Mouse (Mus musculus): ENCODE results near the gene Il18r1. TPM values are rescaled to one million over a fixed set of nuclear protein-coding genes. Genes with fewer than 3 reads are reported as not detected.
A peak's percentile ranks its signal among the peaks of the same experiment; 100 is the strongest.

Il18r1 gene
- 0.50 and 0.76 TPM in 2 replicates for polyA plus RNA-seq (2014; fragmentation: Nextera tagmentation; extraction: Ambion mirVana)

DNA sequence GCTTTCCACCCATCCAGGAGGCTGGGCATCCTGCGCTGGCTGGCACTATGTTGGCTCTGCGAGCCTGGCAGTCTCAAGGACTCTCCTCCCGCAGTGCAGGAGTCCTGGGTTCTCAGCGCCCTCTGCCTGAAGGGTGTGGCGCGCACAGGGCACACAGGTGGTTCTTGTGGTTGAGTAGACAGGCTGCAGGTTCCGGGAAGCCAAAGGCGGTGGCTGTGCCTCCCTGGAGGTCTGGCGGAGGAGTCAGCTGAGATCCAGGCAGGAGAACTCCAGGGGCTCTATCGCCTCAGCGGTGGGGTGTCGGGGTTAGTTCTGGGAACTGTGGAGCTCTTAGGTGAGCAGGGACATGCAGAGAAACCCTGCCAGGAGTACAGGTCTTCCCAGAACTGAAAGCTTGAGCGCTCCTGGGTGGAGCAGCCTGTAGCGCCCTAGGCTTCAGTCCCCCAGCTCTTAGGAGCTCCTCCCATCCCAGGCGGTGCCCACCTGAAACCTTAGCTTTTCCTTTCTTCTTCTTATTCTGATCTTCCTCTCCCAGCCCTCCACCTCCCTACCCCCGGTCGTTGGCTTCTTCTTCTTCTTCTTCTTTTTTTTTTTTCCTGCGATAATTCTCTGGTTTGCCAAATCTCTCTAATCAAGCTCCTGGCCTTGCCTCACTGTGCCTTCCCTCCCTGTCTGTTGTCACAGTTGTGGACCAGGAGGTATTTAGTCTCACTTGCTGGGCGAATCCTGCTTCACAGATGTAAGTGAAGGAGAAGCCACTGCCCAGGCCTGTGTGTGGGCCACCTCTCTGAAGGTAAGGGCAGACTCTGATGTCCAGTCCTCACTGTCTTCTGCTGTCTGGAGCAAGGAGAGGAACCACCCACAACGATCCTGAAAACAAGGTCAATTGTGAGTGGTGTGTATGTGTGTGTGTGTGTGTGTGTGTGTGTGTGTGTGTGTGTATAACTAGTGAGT, at the start of gene Il18r1:
Gene Il18r1 (plus strand): TSS at position 76 of the 954 bp plus-strand sequence.
- Histone ChIP-seq H3K9me3 (ENCODE audit: low read depth, low read length) (no peaks in the 10 kb centered on the region), H3K4me1 (ENCODE audit: insufficient read depth) (no peaks in the 10 kb centered on the region), H3K27ac (ENCODE audit: low read depth) (no peak within 1 kb of the TSS), H3K4me2 (peak within 1 kb of the TSS; percentile 26; the same call in 1 of the 2 replicates), H3K27me3 (ENCODE audit: insufficient read depth, low read length) (no peaks in the 10 kb centered on the region), H3K36me3 (ENCODE audit: insufficient read depth) (no peaks in the 10 kb centered on the region), H3K4me3 (ENCODE audit: low read depth, low read length) (peak within 1 kb of the TSS; percentile 5; the same call in 1 of the 2 replicates), H3K9ac (no peak within 1 kb of the TSS)
- DNase-seq (peak; percentile 31), ATAC-seq (ENCODE audit: insufficient read depth) (no peak)
- WGBS: 33% methylated on average over 20 of the region's 20 CpGs
- TF ChIP-seq CTCF (IDR thresholded peaks at IDR 0.05; ENCODE audit: low read depth): peak; percentile 41

DNA sequence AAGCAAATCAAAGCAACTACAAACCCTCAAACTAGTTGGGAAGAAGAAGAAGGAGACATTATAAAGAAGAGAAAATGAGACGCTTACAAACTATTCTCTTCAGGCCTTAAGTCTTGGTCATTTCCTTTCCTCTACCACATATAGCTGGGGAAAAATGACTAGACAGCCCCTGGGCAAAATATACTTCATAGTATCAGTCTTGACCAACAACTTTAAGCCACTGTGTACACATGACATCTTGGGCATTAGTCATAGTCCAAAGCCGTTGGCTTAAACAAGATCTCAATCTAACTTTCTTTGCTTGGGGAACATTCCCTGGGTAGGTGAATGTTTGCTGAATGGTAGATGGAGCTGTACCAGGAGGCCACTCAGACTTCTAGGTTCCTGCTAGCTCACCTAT, 48.3 kb upstream of the Il18r1 start:
- no peak overlapping the region for H3K4me3 ChIP-seq (ENCODE audit: low read depth, low read length)
- DNase-seq (no peak), ATAC-seq (ENCODE audit: insufficient read depth) (no peak)
- H3K9me3 ChIP-seq (ENCODE audit: low read depth, low read length): no peaks in the 10 kb centered on the region
- WGBS: 80% methylated on average over 2 of the region's 2 CpGs
- H3K36me3 ChIP-seq (ENCODE audit: insufficient read depth): no peaks in the 10 kb centered on the region
- H3K4me2 ChIP-seq: no peak overlapping the region
- no peaks in the 10 kb centered on the region for H3K27me3 ChIP-seq (ENCODE audit: insufficient read depth, low read length)
- TF ChIP-seq CTCF (IDR thresholded peaks at IDR 0.05; ENCODE audit: low read depth): no peak
- H3K9ac ChIP-seq: no peak overlapping the region
- no peaks in the 10 kb centered on the region for H3K4me1 ChIP-seq (ENCODE audit: insufficient read depth)
- no peak overlapping the region for H3K27ac ChIP-seq (ENCODE audit: low read depth)

DNA sequence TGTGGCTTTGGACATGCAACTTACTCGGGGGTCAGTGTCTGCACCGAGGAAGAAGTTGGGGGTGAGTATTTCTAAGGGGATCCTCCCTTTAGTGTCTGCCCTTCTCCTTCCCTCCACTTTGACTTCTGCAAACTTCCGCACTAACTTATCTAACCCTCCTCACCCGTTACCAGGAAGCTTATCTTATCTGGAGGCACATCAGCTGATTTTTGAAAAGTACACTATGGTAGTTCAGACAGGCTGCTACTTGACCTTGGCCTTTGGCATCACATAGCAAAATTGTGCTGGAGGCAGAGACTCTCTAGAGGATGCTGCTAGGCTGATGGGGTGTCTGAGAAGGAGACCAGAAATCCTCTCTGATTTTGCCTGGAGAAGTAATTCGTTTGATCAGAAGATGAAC, 46.8 kb upstream of the Il18r1 start:
- no peak overlapping the region for H3K4me2 ChIP-seq
- no peaks in the 10 kb centered on the region for H3K4me1 ChIP-seq (ENCODE audit: insufficient read depth)
- H3K27ac ChIP-seq (ENCODE audit: low read depth): no peak overlapping the region
- H3K27me3 ChIP-seq (ENCODE audit: insufficient read depth, low read length): no peaks in the 10 kb centered on the region
- H3K4me3 ChIP-seq (ENCODE audit: low read depth, low read length): no peak overlapping the region
- no peak overlapping the region for H3K9ac ChIP-seq
- DNase-seq (peak; percentile 30), ATAC-seq (ENCODE audit: insufficient read depth) (no peak; the same call in 1 of the 2 replicates)
- no peaks in the 10 kb centered on the region for H3K9me3 ChIP-seq (ENCODE audit: low read depth, low read length)
- TF ChIP-seq CTCF (IDR thresholded peaks at IDR 0.05; ENCODE audit: low read depth): no peak
- 22% methylated on average over 5 of the region's 5 CpGs for WGBS
- H3K36me3 ChIP-seq (ENCODE audit: insufficient read depth): no peaks in the 10 kb centered on the region

DNA sequence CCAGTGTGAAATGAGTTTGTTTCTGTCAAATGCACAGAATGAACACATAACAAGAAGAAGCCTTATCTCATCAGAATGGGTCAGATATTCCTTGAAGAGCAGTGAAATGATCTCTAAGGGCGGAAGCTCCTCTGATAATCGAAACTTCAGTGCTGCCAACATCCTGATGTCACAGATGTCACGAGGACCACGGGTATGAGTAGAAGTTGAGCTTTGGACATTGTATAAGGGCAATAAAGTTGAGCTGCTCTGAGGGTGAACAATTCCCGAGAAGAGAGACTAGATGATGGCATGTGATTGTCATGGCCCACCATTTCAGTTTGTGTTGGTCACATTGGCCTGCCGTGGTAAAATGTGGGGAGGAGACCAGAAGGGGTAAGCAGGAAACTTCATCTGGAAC, 41.5 kb upstream of the Il18r1 start:
- H3K4me3 ChIP-seq (ENCODE audit: low read depth, low read length): no peak overlapping the region
- H3K27ac ChIP-seq (ENCODE audit: low read depth): no peak overlapping the region
- H3K36me3 ChIP-seq (ENCODE audit: insufficient read depth): no peaks in the 10 kb centered on the region
- ATAC-seq (ENCODE audit: insufficient read depth): no peak
- 73% methylated on average over 6 of the region's 6 CpGs for WGBS
- no peak overlapping the region for H3K9ac ChIP-seq
- H3K9me3 ChIP-seq (ENCODE audit: low read depth, low read length): no peaks in the 10 kb centered on the region
- no peak for DNase-seq
- no peaks in the 10 kb centered on the region for H3K27me3 ChIP-seq (ENCODE audit: insufficient read depth, low read length)
- TF ChIP-seq CTCF (IDR thresholded peaks at IDR 0.05; ENCODE audit: low read depth): no peak
- no peaks in the 10 kb centered on the region for H3K4me1 ChIP-seq (ENCODE audit: insufficient read depth)
- no peak overlapping the region for H3K4me2 ChIP-seq

DNA sequence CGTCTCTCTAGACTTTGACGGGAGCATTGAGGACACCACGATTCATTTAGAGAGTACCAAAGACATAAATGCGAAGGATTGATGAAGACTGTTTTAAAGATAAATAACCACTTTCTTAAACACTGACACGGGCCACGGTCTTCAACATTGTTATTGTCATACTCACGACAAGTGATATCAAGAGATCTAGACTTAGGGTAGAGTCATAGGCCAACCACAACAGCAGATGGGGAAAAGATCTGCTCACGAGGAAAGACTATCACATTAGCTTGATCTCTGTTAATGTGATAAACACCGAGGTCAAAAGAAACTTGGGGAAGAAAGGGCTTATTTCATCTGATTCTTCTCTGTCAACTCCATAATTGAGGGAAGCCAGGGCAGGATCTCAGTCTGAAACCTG, 38.1 kb upstream of the Il18r1 start:
- no peak for TF ChIP-seq CTCF (IDR thresholded peaks at IDR 0.05; ENCODE audit: low read depth)
- Histone ChIP-seq H3K4me1 (ENCODE audit: insufficient read depth) (no peaks in the 10 kb centered on the region), H3K4me3 (ENCODE audit: low read depth, low read length) (no peak overlapping the region), H3K27ac (ENCODE audit: low read depth) (no peak overlapping the region), H3K9me3 (ENCODE audit: low read depth, low read length) (no peaks in the 10 kb centered on the region), H3K27me3 (ENCODE audit: insufficient read depth, low read length) (no peaks in the 10 kb centered on the region; the same call in 1 of the 2 replicates), H3K4me2 (no peak overlapping the region), H3K36me3 (ENCODE audit: insufficient read depth) (no peaks in the 10 kb centered on the region), H3K9ac (no peak overlapping the region)
- no peak for DNase-seq
- no peak for ATAC-seq (ENCODE audit: insufficient read depth)
- WGBS: 76% methylated on average over 9 of the region's 9 CpGs

DNA sequence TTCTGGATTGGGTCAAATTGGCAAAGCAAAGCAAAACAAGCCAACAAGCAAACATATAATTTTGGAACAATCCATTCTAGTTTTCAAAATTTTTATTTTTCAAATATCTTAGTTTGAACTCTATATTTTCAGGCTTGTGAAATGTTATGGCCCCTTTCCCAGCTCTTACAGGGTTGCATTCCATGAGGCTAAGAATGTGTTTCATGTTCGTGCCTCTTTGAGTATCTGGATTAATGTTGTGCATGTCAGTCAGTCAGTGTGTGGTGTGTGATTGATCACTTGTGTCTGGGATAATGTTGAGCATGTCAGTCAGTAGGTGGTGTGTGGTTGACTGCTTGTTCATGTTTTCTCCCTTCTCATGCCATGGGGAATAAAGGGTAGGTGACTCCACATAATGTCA, 37.5 kb upstream of the Il18r1 start:
- H3K9me3 ChIP-seq (ENCODE audit: low read depth, low read length): no peaks in the 10 kb centered on the region
- DNase-seq: no peak
- 49% methylated on average over 1 of the region's 1 CpGs for WGBS
- no peak for TF ChIP-seq CTCF (IDR thresholded peaks at IDR 0.05; ENCODE audit: low read depth)
- H3K4me2 ChIP-seq: no peak overlapping the region
- no peaks in the 10 kb centered on the region; the same call in 1 of the 2 replicates for H3K27me3 ChIP-seq (ENCODE audit: insufficient read depth, low read length)
- H3K9ac ChIP-seq: no peak overlapping the region
- H3K4me1 ChIP-seq (ENCODE audit: insufficient read depth): no peaks in the 10 kb centered on the region
- no peak overlapping the region for H3K4me3 ChIP-seq (ENCODE audit: low read depth, low read length)
- no peak overlapping the region for H3K27ac ChIP-seq (ENCODE audit: low read depth)
- no peak for ATAC-seq (ENCODE audit: insufficient read depth)
- H3K36me3 ChIP-seq (ENCODE audit: insufficient read depth): no peaks in the 10 kb centered on the region

DNA sequence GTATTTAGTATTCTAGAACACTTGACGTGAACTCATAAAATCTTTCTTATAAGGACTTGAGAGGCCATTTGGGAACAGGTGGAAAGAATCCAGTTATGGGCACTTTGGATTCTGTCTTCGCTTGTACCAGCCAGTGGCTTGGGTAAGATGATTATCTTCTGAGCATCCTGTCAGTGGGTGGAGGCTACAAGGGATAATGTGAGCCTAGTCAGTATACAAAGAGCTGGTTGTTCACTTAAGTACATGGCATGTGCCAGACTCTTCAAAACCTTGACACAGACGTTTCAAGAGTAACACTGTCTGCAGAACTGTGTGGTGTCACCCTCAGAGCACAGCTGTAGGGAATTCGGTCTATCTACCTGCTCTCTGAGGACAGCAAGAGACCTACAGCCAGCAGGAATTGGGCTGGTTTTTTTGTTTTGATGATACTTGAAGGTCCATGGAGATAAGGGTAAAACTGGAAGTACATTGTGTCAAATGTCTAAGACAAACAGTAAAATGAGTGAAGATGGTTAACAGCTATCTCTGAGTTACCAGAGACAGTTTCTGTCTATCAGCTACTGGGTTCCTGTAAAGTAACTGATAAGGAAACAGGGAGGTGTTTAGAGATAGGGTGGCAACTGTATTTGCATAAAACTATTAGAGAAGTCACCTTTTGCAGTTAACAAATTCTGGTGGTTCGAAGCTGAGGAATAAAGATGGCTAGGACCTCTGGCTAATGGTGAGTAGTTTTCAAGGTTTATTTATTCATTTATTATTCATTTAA, 36.3 kb upstream of the Il18r1 start, which contains the start of gene Il1rl1:
Gene Il1rl1 (plus strand): TSS at position 661 of the 766 bp plus-strand sequence.
- no peak for TF ChIP-seq CTCF (IDR thresholded peaks at IDR 0.05; ENCODE audit: low read depth)
- H3K27ac ChIP-seq (ENCODE audit: low read depth): no peak within 1 kb of the TSS
- H3K36me3 ChIP-seq (ENCODE audit: insufficient read depth): no peaks in the 10 kb centered on the region
- H3K4me3 ChIP-seq (ENCODE audit: low read depth, low read length): no peak within 1 kb of the TSS
- no peaks in the 10 kb centered on the region; the same call in 1 of the 2 replicates for H3K27me3 ChIP-seq (ENCODE audit: insufficient read depth, low read length)
- no peak within 1 kb of the TSS for H3K4me2 ChIP-seq
- H3K9me3 ChIP-seq (ENCODE audit: low read depth, low read length): no peaks in the 10 kb centered on the region
- no peak; the same call in 1 of the 2 replicates for ATAC-seq (ENCODE audit: insufficient read depth)
- H3K4me1 ChIP-seq (ENCODE audit: insufficient read depth): no peaks in the 10 kb centered on the region
- 68% methylated on average over 5 of the region's 5 CpGs for WGBS
- H3K9ac ChIP-seq: no peak within 1 kb of the TSS
- DNase-seq: no peak

Measured in lung, embryonic 14.5 days (tissue).